Mouse (Mus musculus) adrenal gland, postnatal 4 days (tissue): ENCODE measurements around the gene Grap2. TPM values are rescaled to one million over a fixed set of nuclear protein-coding genes. Genes with fewer than 3 reads are reported as not detected.

Source experiments
- DNase-seq, 2 experiments: peaks; one replicate each; pipeline ENCODE4 v3.0.0; 2021 to 2022; ENCODE audit warnings: low spot score in 2 of 2, mixed read lengths in 2 of 2
- total RNA-seq, 2 experiments: library from RNA; stranded (reverse); gene quantifications; 2 replicates each; pipeline ENCODE4 v1.2.3; 2021

The Grap2 gene
- total RNA-seq, 2 experiments from 2014 or later, result 1.3 to 1.7 TPM

DNA sequence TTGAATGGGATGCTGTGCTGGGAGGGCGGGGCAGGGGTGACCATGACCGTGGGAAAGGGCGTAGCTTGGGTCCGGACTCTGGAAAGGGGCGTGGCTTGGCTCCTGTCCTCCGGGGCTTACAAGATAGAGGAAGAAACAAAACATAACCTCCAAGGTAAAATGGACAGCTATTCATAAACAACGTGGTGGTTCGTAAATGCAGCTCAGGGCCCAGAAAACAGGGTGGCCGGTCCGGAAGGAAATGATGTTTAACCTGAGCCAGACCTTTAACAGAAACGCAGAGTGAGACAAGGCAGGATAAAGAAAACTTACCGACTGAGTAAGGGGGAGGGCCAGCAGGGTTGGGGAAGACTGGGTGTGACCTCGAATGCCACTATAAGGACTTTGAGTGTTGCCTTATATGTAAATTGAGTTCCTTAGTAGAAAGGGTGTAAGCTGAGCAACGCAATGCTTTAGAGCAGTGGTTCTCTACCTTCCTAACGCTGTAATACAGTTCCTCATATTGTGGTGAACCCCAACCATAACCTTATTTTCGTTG, 26.9 kb downstream of the Grap2 start:
- DNase-seq, result peak in 1 of 2 experiments; percentile 13

DNA sequence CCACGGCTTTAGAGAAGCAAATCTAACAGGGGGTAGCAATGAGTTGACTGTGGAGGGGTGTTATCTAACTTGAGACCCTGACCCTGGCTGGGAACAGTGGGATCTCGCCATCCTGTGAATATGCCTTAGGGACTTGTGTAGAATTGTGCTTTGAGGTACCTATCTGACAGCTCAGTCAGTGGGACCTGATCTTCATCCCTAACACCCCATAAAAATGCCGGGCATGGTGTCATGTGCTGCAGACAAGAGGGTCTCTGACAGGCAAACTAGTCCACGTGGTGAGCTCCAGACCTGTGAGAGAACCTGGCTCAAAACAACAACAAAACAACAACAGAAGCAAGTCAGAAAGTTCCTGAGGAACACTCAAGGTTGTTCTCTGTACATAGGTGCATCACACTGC, 27.4 kb downstream of the Grap2 start:
- DNase-seq, result no peak

DNA sequence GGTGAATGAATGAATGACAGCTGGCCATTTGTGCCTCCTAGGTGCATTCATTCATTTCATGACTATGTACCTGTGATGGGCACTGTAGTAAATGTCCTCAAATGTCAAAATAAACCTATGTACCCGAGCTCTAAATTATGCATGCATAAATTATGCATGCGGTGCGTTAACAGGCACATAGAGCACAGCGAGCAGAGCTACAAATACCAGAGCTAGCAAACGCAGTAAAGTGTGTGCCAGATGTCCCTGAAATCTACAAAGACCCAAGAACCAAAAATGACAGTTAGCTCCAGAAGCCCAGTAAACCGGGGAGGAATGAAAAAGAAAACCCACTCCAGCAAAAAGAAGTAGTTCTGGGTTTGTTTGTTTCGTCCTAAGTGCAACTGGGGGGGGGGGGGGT, 29.1 kb downstream of the Grap2 start:
- no peak for DNase-seq

DNA sequence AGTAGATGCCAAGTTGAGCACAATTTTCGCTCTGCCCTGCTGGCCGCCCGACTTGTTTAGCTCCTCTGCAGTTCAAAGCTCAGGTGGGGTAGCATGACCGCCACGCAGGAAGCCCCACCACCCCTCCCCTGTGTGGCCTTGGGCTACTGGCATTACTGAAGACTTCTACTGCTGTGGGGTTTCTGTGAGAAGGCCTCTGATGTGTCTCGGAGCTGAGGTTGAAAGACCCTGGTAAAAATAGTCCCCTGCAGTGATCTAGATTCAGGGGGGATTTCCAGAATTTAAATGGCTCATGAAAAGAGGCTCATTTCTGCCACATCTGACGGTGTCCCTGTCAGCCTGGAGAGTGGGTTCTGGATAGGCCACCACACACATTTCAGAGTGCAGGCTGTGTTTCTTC, 30.1 kb downstream of the Grap2 start:
- no peak for DNase-seq

DNA sequence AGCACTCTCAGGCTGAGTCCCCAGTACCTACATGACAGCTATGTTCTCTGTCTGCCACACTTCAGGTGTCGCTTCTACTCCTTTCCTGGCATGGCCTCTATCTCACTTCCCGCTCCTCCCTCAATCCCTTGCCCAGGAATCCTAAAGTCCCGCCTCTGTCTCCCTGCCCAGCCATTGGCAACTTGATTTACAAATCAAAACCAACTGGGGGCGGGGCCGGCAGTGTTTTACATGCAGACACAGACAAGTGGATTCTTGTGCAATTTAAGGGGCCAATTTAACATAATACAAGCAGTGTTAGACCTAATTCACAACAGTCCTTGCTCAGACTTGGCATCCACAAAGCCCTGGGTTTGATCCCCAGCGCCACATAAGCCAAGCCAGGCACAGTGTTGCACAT, 31.6 kb downstream of the Grap2 start:
- DNase-seq, result no peak

GRCm38 (mm10) chr15:80607970-80608369, 35.6 kb downstream of the Grap2 start:
- DNase-seq, result no peak

- DNase-seq, result no peak
Measured at GRCm38 (mm10) chr15:80610335-80610734, 37.9 kb downstream of the Grap2 start.

- no peak for DNase-seq
Measured at GRCm38 (mm10) chr15:80611478-80611877, 39.1 kb downstream of the Grap2 start.

GRCm38 (mm10) chr15:80613904-80614303, 41.5 kb downstream of the Grap2 start:
- DNase-seq, result no peak

GRCm38 (mm10) chr15:80614500-80615289, 42.3 kb downstream of the Grap2 start:
- no peak for DNase-seq

DNA sequence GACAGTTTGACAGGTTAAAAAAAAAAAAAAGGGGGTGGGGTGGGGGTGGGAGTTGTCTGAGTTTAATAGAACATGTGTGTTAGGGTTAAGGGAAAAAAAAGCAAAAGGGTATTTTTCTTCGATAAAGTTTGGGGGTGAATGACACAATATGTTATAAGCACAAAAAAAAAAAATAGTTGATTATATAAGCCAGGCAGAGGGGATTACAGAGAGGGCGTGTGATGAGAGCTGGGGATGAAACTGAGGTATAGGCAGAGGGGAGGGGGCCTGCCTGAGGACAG, 42.8 kb downstream of the Grap2 start:
- no peak for DNase-seq

- DNase-seq, result no peak
Measured at GRCm38 (mm10) chr15:80615636-80616383, 43.4 kb downstream of the Grap2 start.

DNA sequence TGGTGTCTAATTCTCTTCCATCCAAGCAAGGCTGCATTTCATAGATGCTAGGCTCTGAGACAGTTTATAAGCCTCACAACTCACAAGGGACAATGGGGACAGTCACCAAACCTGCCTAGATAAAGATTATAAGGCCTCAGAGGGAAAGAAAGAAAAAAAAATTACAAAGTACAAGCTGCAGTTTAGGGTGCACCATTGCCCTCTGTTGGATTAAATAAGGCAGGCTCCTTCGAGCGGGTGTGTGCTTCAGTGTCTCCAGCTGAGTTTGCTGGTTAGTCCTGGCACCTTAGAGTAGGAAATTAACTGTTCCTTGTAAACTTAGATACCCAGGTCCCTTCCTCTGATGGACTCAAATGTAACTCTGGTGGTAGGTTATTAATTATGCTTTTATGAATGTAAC, 45.4 kb downstream of the Grap2 start:
- no peak for DNase-seq

DNA sequence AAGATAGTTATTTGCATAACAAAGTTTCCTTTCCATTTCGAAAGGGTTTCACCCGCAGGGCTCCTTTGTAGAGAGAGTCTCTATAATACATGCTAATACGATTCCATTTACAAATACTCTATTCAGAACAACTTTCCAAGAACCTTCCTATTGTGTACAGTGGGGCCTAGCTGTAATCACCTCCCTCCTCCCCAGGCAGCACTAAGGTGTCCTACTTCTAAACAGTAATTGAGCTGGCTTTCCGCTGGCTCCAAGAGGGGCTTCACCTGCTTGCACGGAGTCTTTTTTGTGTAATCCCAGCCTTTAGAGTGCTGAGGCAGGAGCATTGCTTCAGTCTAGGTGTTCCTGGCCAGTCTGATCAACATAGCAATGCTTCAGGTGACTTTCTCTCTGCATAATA, 46.8 kb downstream of the Grap2 start:
- DNase-seq, result no peak

- no peak for DNase-seq
Measured at GRCm38 (mm10) chr15:80619786-80620185, 47.4 kb downstream of the Grap2 start.

- no peak for DNase-seq
Measured at GRCm38 (mm10) chr15:80620371-80620770, 48.0 kb downstream of the Grap2 start.

GRCm38 (mm10) chr15:80623171-80623837, 50.9 kb downstream of the Grap2 start:
- no peak for DNase-seq

DNA sequence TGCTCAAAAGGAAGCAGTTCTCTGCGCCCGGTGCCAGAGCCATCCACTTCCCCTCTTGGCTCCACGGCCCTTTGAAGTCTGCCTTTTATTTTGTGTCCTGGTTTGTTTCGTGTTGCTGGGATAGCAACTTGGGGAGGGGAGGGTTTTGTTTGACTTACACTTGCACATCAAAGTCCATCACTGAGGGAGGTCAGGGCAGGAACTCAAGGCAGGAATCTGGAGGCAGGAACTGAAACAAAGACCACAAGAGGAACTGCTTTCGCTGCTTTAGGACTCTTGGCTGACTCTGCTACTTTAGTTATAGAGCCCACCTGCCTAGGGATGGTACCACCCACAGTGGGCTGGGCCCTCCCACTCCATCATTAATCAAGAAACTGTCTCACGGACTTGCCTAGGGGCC, 54.1 kb downstream of the Grap2 start:
- no peak for DNase-seq

GRCm38 (mm10) chr15:80630147-80630546, 57.8 kb downstream of the Grap2 start:
- no peak for DNase-seq

GRCm38 (mm10) chr15:80630711-80631110, 58.3 kb downstream of the Grap2 start:
- DNase-seq, result no peak

DNA sequence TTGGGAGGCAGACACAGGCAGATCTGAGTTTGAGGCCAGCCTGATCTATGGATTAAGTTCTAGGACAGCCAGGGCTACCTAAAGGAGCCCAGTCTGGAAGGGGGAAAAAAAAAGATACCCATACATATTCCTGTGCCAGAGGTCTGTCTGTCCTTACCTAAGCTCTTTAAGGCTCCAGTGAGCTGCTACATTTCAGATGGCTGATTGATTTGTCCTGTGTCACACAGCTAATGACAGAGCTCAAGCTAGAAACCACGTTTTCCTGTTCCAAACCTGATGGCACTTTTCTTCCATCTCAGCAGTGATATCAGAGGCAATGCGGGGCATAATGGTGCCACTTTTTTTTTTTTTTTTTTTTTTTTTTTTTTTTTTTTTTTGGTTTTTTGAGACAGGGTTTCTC, 58.9 kb downstream of the Grap2 start:
- no peak for DNase-seq

- DNase-seq, result no peak
Measured at GRCm38 (mm10) chr15:80632280-80632893, 60.0 kb downstream of the Grap2 start.
